Mouse (Mus musculus) spleen, postnatal 10 days (tissue): ENCODE data around the gene Ubxn6.

Source experiments
- DNase-seq, 2 experiments: peaks; one replicate each; pipeline ENCODE4 v3.0.0; 2021 to 2022; ENCODE audit warnings: low spot score in 2 of 2

The Ubxn6 gene

DNA sequence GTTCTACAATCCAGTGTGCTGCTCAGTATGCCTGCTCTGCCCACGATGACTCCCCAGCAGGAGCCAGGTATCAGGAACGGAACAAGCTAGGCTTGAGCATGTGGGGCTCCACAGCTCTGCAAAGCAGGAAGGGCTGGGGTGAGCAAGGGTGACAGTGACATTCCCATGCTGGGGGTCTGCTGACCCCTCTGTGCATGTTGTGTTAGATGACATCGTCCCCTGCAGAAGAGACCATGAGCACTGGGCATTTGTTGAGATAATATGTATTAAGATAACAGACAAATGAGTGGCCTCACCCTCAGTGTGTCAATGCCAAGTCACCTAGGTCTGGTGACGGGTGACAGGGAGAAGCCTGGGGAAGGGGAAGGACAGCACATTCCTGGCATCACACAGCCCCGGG is 49.9 kb downstream of the Ubxn6 start:
- DNase-seq = no peak

DNA sequence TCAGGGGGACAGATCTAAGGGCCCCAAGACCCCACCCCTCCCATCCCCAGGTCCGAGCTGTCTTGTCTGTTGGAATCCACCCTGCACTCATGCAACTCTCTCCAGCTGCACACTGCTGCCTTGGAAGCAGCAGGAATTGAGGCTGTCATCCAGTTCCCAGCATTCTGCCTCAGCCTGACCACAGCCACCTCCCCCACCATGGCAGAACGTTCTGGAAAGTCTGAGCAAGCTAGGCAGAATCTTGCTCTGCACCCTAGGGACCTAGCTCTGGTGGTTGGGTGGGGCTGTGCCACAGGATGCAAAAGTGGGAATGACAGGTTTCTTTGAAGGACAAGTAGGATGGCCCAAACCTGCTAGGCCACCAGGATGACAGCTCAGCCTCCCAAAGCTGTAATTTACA is 50.4 kb downstream of the Ubxn6 start:
- no peak for DNase-seq

DNA sequence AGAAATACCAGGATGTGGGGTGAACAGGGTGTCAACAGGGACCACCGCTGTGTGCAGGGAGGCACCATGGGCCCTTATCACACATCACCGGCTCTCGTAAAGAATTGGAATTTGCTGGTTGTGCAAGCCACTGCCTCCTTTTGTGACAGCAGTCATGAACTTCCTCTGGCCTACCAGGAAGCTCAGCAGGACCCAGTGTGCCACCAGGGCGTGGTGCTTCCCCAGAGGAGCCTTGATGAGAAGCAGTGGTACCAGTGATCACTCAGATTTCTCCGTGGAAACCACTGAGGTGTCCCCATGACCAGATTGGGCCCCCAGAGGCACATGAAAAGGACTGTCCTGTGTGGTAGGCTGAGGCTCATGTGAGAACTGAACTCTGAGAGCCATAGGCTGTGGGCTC is 51.4 kb downstream of the Ubxn6 start:
- DNase-seq = no peak

- no peak for DNase-seq
Observed at GRCm38 (mm10) chr17:56022989-56023290, 51.9 kb downstream of the Ubxn6 start.

- DNase-seq = no peak
Observed at GRCm38 (mm10) chr17:56022131-56022988, 52.5 kb downstream of the Ubxn6 start.

- no peak for DNase-seq
Observed at GRCm38 (mm10) chr17:56021161-56021910, 53.5 kb downstream of the Ubxn6 start.

DNA sequence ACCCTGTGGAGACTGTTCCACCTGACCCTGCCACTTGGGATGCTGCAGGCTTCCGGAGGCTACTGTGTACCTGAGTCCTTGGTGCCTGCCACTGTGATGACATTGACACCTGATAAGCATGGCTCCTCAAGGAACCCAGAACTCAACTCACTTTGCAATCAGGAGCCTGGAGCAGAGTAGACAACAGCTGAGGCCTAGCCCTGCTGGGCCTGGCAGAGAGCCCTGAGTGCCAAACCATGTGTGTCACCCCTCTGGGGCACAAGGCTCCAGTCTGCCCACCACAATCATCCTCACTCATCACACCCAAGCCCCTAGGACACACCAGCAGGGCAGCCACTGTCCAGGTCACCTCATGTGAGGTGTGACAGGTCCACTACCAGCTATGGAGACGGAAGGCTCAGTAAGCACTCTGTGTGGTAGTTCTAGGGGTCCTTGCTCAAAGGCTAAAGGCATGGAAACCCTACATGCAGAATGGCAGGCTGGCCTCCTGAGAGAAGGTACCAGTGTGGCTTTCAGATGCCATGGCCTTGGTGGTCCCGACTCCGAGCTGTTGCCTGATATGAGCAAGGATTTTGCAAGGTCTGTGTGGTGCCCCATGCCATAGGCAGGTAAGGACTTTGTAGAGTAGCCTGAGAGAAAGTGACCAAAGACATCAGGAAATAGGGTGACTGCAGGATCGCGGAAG is 54.3 kb downstream of the Ubxn6 start:
- no peak for DNase-seq

DNA sequence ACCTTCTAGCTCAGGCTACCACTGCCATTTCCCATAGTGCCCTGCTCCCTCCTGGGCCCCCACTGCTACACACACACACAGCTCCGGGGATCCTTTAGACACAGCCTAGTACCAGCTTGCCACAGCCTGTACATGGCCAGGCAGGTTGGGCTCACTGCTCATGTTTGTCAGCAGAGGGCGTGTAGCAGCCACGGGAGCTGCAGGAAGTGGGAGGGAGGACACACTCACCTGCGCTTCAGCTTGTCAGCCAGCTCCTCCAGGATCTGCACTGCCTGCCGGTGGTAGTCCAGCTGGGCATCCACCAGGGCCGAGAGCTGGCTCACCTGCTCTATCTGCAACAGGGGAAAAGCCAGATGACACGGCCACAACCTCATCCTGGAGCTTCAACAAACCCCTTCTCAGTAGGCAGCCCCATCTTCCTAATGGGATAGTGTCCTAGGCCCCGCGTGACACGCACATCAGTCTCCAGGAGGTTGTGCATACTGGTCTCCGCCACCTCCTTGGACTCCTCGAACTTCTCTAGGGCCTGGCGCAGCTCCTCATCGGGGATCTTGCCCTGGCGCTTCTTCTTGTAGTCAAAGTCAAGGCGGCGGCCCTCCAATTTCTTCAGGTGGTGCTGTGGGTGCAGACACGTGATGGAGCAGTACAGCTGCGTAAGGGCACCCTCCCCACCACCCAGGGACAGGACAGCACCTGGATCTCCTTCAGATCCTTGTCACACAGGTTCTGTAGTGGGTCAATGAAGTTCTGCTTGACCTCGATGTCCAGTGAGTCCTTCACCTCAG is 56.3 kb downstream of the Ubxn6 start:
- DNase-seq = peak in 1 of 2 experiments; percentile 74

GRCm38 (mm10) chr17:56017848-56018247 is 57.0 kb downstream of the Ubxn6 start:
- no peak for DNase-seq
